Mouse (Mus musculus) embryo, embryonic 11.5 days (tissue): ENCODE results near the gene Rcor2.

Experiments
- DNase-seq: peaks from one replicate; pipeline ENCODE4 v3.0.0-alpha.2; 2012; ENCODE audit warnings: low read depth, low spot score

Rcor2 gene

GRCm38 (mm10) chr19:7267091-7267741, at the start of gene Rcor2:
TSS of gene Rcor2 (plus strand) at chr19:7267325.
- peak; percentile 63 for DNase-seq

GRCm38 (mm10) chr19:7217926-7218267, 49.2 kb upstream of the Rcor2 start:
- DNase-seq = no peak

- no peak for DNase-seq
These were observed 48.4 kb upstream of the Rcor2 start for GRCm38 (mm10) chr19:7218753-7219152.

GRCm38 (mm10) chr19:7222196-7222595, 44.9 kb upstream of the Rcor2 start:
- DNase-seq = no peak

GRCm38 (mm10) chr19:7223488-7223887, 43.6 kb upstream of the Rcor2 start:
- no peak for DNase-seq

GRCm38 (mm10) chr19:7224253-7224652, 42.9 kb upstream of the Rcor2 start:
- DNase-seq = no peak

- DNase-seq = no peak
These were observed 41.9 kb upstream of the Rcor2 start for GRCm38 (mm10) chr19:7225096-7225690.

GRCm38 (mm10) chr19:7226511-7226914, 40.6 kb upstream of the Rcor2 start:
- DNase-seq = no peak

GRCm38 (mm10) chr19:7234537-7235221, 32.4 kb upstream of the Rcor2 start:
- DNase-seq = peak; percentile 51

GRCm38 (mm10) chr19:7235461-7235860, 31.7 kb upstream of the Rcor2 start:
- no peak for DNase-seq

GRCm38 (mm10) chr19:7236011-7236410, 31.1 kb upstream of the Rcor2 start:
- no peak for DNase-seq

GRCm38 (mm10) chr19:7236742-7237141, 30.4 kb upstream of the Rcor2 start:
- no peak for DNase-seq

GRCm38 (mm10) chr19:7239574-7239973, 27.6 kb upstream of the Rcor2 start:
- DNase-seq = no peak

GRCm38 (mm10) chr19:7240291-7240690, 26.8 kb upstream of the Rcor2 start:
- no peak for DNase-seq

GRCm38 (mm10) chr19:7240782-7241690, 26.1 kb upstream of the Rcor2 start, which contains the start of gene Naa40:
TSS of gene Naa40 (minus strand) at chr19:7241183.
- DNase-seq = peak; percentile 94

- no peak for DNase-seq
These were observed 21.1 kb upstream of the Rcor2 start for GRCm38 (mm10) chr19:7246021-7246420.

- no peak for DNase-seq
These were observed 9.2 kb upstream of the Rcor2 start for GRCm38 (mm10) chr19:7257881-7258280.

- no peak for DNase-seq
These were observed 5.6 kb upstream of the Rcor2 start for GRCm38 (mm10) chr19:7261476-7261875.

GRCm38 (mm10) chr19:7261964-7262363, 5.2 kb upstream of the Rcor2 start:
- no peak for DNase-seq

GRCm38 (mm10) chr19:7262592-7262991, 4.5 kb upstream of the Rcor2 start:
- DNase-seq = no peak

GRCm38 (mm10) chr19:7264088-7264765, 2.9 kb upstream of the Rcor2 start:
- DNase-seq = peak; percentile 71
